Mouse (Mus musculus): ENCODE data around the gene Mrto4. TPM values are rescaled to one million over a fixed set of nuclear protein-coding genes. Genes with fewer than 3 reads are reported as not detected.

Mrto4 gene
- polyA plus RNA-seq, 1 experiment from 2014 or later = 59.4 TPM

DNA sequence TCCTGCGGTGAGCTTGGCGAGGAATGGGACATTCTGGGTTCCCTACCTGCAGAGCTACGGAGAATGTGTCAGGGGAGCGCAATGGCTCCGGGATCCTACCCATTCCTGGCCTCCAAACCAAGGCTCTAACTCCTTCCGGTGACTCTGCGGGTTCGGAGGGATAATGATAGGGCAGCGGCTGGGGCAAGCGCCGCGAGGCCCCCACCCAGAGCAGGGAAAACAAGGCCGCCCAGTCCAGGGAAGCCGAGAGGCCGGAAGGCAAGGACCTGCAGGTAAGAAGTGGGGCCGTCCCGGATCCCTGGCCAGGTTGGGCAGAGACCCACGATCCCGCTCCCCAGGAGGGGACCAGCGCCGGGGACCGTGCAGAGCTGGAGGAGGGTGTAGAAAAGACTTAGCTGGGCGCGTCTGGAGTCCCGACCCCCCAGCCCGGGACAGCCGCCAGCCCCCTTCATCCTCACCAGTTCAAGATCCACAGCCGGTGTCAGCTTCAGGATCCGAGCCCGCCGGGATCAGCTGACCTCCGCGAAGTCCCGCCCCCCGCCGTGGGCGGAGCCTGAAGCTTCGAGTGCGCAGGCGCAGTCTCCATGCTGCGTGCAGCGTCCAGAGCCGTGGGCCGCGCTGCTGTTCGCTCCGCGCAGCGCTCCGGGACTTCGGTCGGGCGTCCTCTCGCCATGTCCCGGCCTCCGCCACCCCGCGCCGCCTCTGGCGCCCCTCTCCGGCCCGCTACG lies 42.0 kb downstream of the Mrto4 start, which contains the start of the genes Pqlc2 and Akr7a5:
Gene Pqlc2 (minus strand): TSS at position 538 of the 728 bp plus-strand sequence.
Gene Akr7a5 (plus strand): TSS at position 574 of the 728 bp plus-strand sequence.
- WGBS = under 1% methylated on average over 56 of the region's 63 CpGs
- peak; percentile 94 for ATAC-seq (replicated peaks; ENCODE audit: insufficient number of reproducible peaks, insufficient read depth, low FRiP score, low read depth)
- Histone ChIP-seq H3K9ac (peak within 1 kb of the TSS; percentile 83), H3K27ac (peak within 1 kb of the TSS; percentile 65), H3K27me3 (no peaks in the 10 kb centered on the region), H3K4me3 (peak within 1 kb of the TSS; percentile 72), H3K4me2 (peak within 1 kb of the TSS; percentile 98), H3K4me1 (replicated peaks) (peaks cover 21% of the 10 kb centered on the region), H3K36me3 (peaks cover 10% of the 10 kb centered on the region; the same call in 1 of the 2 replicates), H3K9me3 (replicated peaks) (no peaks in the 10 kb centered on the region)

- 31% methylated on average over 6 of the region's 6 CpGs for WGBS
- Histone ChIP-seq H3K9me3 (replicated peaks) (no peaks in the 10 kb centered on the region), H3K27me3 (no peaks in the 10 kb centered on the region), H3K4me3 (peak overlapping the region; percentile 72), H3K4me1 (replicated peaks) (peaks cover 21% of the 10 kb centered on the region), H3K36me3 (peaks cover 6% of the 10 kb centered on the region; the same call in 1 of the 2 replicates), H3K27ac (no peak overlapping the region), H3K4me2 (peak overlapping the region; percentile 98), H3K9ac (peak overlapping the region; percentile 83; the same call in 1 of the 2 replicates)
- ATAC-seq (replicated peaks; ENCODE audit: insufficient number of reproducible peaks, insufficient read depth, low FRiP score, low read depth) = no peak
These were observed 42.7 kb downstream of the Mrto4 start for GRCm38 (mm10) chr4:139309651-139310050.

DNA sequence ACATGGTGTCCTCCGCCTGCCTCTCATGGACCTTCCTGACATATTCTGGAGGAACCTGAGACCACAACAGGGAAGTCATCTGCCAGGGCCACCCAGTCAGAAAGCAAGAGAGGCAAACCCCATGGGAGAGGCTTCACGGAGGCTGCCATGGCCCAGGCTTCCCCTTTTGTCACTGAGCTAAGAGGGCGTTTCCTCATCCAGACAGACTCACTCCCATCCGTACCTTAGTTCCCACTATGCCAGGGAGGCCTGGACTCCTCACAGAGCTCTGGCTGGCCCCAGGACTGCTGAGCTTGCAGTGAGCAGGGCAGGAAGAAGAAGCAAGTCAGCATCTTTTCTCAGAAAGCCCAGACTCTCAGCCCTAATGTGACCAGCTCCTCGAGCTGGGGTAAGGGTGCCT lies 44.5 kb downstream of the Mrto4 start:
- Histone ChIP-seq H3K4me1 (replicated peaks) (peaks cover 21% of the 10 kb centered on the region), H3K9me3 (replicated peaks) (no peaks in the 10 kb centered on the region), H3K36me3 (no peaks in the 10 kb centered on the region), H3K4me3 (no peak overlapping the region), H3K27me3 (no peaks in the 10 kb centered on the region), H3K9ac (no peak overlapping the region), H3K4me2 (no peak overlapping the region), H3K27ac (no peak overlapping the region)
- no peak for ATAC-seq (replicated peaks; ENCODE audit: insufficient number of reproducible peaks, insufficient read depth, low FRiP score, low read depth)
- 71% methylated on average over 5 of the region's 5 CpGs for WGBS

- H3K4me3 ChIP-seq = no peak overlapping the region
- H3K36me3 ChIP-seq = no peaks in the 10 kb centered on the region
- H3K9ac ChIP-seq = no peak overlapping the region
- H3K27me3 ChIP-seq = no peaks in the 10 kb centered on the region
- no peaks in the 10 kb centered on the region for H3K9me3 ChIP-seq (replicated peaks)
- WGBS = 89% methylated on average over 3 of the region's 3 CpGs
- H3K4me1 ChIP-seq (replicated peaks) = peaks cover 10% of the 10 kb centered on the region
- H3K4me2 ChIP-seq = no peak overlapping the region
- H3K27ac ChIP-seq = no peak overlapping the region
- ATAC-seq (replicated peaks; ENCODE audit: insufficient number of reproducible peaks, insufficient read depth, low FRiP score, low read depth) = no peak
These were observed 46.9 kb downstream of the Mrto4 start for GRCm38 (mm10) chr4:139305521-139305920.

DNA sequence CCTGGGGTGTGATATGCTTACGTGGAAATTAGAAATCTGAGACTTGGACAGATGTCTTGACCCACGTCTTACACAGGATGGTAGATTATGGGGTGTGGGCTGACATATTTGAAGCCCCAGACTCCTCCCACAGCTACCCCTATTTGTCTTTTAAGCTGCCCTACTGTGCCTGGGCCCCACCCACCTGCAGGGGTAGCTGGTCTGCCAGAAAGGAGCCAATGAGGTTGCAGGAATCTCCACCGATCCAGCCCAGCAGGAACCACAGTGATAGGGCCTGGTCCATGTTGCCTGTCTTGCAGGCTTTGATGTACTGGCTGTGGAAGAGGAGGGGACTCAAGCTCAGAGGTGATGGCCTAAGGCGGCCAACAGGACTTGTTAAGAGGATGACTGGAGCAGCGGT lies 50.1 kb downstream of the Mrto4 start:
- Histone ChIP-seq H3K4me3 (no peak overlapping the region), H3K4me2 (no peak overlapping the region), H3K27me3 (no peaks in the 10 kb centered on the region), H3K9me3 (replicated peaks) (no peaks in the 10 kb centered on the region), H3K27ac (no peak overlapping the region), H3K4me1 (replicated peaks) (no peaks in the 10 kb centered on the region), H3K36me3 (0 out of 2 replicates have a peak, but pooled peaks cover 5% of the 10 kb centered on the region), H3K9ac (no peak overlapping the region)
- ATAC-seq (replicated peaks; ENCODE audit: insufficient number of reproducible peaks, insufficient read depth, low FRiP score, low read depth) = no peak
- 68% methylated on average over 5 of the region's 5 CpGs for WGBS

DNA sequence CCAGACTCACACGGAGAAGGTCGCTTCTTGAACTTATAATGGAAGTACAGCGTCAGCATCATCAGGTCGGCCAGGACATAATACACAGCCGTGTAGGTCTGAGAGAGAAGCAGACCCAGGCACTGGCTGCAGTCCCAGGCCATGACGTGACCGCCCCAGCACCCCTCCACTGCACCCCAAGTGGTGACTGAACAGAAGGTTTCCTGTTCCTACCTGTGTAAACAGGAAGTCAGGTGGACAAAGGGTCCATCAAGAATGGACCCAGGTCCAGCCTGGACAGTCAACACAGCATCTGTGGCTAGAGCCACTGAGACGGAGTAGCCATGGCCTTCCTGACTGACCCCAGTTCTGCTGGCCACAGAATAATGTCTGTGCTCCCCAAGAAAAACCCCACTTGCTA lies 50.6 kb downstream of the Mrto4 start:
- no peak overlapping the region for H3K4me3 ChIP-seq
- H3K9me3 ChIP-seq (replicated peaks) = no peaks in the 10 kb centered on the region
- WGBS = 87% methylated on average over 8 of the region's 8 CpGs
- H3K4me1 ChIP-seq (replicated peaks) = no peaks in the 10 kb centered on the region
- no peak overlapping the region for H3K27ac ChIP-seq
- no peak overlapping the region for H3K9ac ChIP-seq
- H3K36me3 ChIP-seq = 0 out of 2 replicates have a peak, but pooled peaks cover 5% of the 10 kb centered on the region
- H3K4me2 ChIP-seq = no peak overlapping the region
- no peaks in the 10 kb centered on the region for H3K27me3 ChIP-seq
- ATAC-seq (replicated peaks; ENCODE audit: insufficient number of reproducible peaks, insufficient read depth, low FRiP score, low read depth) = no peak

DNA sequence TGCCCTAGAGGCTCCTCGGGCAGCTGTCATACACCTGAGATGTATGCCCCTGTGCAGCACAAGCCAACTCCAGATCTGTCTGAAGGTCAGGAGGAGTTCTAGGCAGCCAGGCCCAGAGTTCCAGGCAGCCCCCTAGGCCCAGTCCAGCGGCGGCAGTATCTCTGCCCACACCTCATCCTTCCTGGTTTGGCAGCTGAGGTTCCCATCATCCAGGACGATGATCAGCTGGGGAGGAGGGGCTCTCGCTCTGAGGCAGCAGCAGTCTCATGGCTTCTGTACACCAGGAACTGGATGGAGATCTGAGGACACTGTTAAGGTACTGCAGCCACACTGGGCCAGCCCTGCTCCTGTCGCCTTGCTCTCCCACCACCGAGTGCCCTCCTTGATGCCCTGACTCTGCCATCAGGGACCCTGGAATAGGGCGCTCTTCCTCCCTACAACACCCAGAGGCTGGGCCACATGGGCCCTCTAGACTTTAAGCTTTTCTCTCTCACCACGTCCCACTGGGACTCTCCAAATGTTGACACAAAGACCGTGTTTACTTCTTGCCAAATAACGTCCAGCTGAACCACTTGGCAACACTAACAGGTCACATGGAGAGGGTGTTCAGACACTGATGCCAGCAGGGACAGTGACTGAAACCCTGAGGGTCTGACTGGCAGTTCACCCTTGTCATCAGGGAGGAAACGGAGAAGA lies 53.6 kb downstream of the Mrto4 start:
- 78% methylated on average over 12 of the region's 12 CpGs for WGBS
- no peak overlapping the region for H3K9ac ChIP-seq
- H3K9me3 ChIP-seq (replicated peaks) = no peaks in the 10 kb centered on the region
- H3K27me3 ChIP-seq = no peaks in the 10 kb centered on the region
- H3K36me3 ChIP-seq = 0 out of 2 replicates have a peak, but pooled peaks cover 5% of the 10 kb centered on the region
- no peak overlapping the region for H3K4me3 ChIP-seq
- H3K4me1 ChIP-seq (replicated peaks) = no peaks in the 10 kb centered on the region
- no peak overlapping the region for H3K4me2 ChIP-seq
- H3K27ac ChIP-seq = no peak overlapping the region
- ATAC-seq (replicated peaks; ENCODE audit: insufficient number of reproducible peaks, insufficient read depth, low FRiP score, low read depth) = no peak; the same call in 1 of the 2 replicates

GRCm38 (mm10) chr4:139297566-139297965 lies 54.8 kb downstream of the Mrto4 start:
- Histone ChIP-seq H3K36me3 (0 out of 2 replicates have a peak, but pooled peaks cover 5% of the 10 kb centered on the region), H3K9ac (no peak overlapping the region), H3K27me3 (no peaks in the 10 kb centered on the region), H3K4me1 (replicated peaks) (no peaks in the 10 kb centered on the region), H3K27ac (no peak overlapping the region), H3K4me2 (no peak overlapping the region), H3K9me3 (replicated peaks) (no peaks in the 10 kb centered on the region), H3K4me3 (no peak overlapping the region)
- 89% methylated on average over 4 of the region's 4 CpGs for WGBS
- no peak for ATAC-seq (replicated peaks; ENCODE audit: insufficient number of reproducible peaks, insufficient read depth, low FRiP score, low read depth)

Small RNA genes within 50 kb of the gene (microRNA-seq; reads per million reads assigned to microRNA genes)
- gene Gm24245 (1.1 reads per million), gene Gm25732 (0.63 reads per million)

Other genes with a start within 250 kb of the Mrto4 start
- 589 and 818 TPM in 2 replicates for gene Minos1, start 221.5 kb downstream of the Mrto4 start, polyA plus RNA-seq (2015; fragmentation: Nextera tagmentation; extraction: Ambion mirVana)
- gene Capzb, start 159.7 kb downstream of the Mrto4 start, polyA plus RNA-seq (2015; fragmentation: Nextera tagmentation; extraction: Ambion mirVana) = 363 and 375 TPM in 2 replicates
- 6.8 and 9.6 TPM in 2 replicates for gene Pqlc2, start 41.9 kb downstream of the Mrto4 start, polyA plus RNA-seq (2015; fragmentation: Nextera tagmentation; extraction: Ambion mirVana)
- gene Akr7a5, start 41.8 kb downstream of the Mrto4 start, polyA plus RNA-seq (2015; fragmentation: Nextera tagmentation; extraction: Ambion mirVana) = 58.1 and 76.7 TPM in 2 replicates
- 35.4 and 40.1 TPM in 2 replicates for gene Emc1, start within 50 bp of the Mrto4 start, polyA plus RNA-seq (2015; fragmentation: Nextera tagmentation; extraction: Ambion mirVana)
- gene Ubr4, start within 50 bp of the Mrto4 start, polyA plus RNA-seq (2015; fragmentation: Nextera tagmentation; extraction: Ambion mirVana) = 49.1 and 65.6 TPM in 2 replicates
- 2.4 and 3.4 TPM in 2 replicates for gene Iffo2, start 178.0 kb upstream of the Mrto4 start, polyA plus RNA-seq (2015; fragmentation: Nextera tagmentation; extraction: Ambion mirVana)

Data from heart, embryonic 15.5 days (tissue).